Mouse (Mus musculus) heart, postnatal 4 days (tissue): ENCODE results near the gene Olfr1417. TPM values are rescaled to one million over a fixed set of nuclear protein-coding genes. Genes with fewer than 3 reads are reported as not detected.
"Not testable (repeated sequence)": the region's sequence is repeated elsewhere in the genome, so short reads cannot be mapped to it uniquely, and the experiment has no call there.

Experiments
- DNase-seq: peaks from one replicate; pipeline ENCODE4 v3.0.0; 2021
- total RNA-seq, 2 experiments: library from RNA; stranded (reverse); gene quantifications; 2 replicates each; pipeline ENCODE4 v1.2.3; 2021

Gene Olfr1417
- total RNA-seq = not detected

GRCm38 (mm10) chr19:11839119-11839518 lies at the start of gene Olfr1417:
Gene Olfr1417 (minus strand): TSS chr19:11839219.
- no peak for DNase-seq

GRCm38 (mm10) chr19:11886265-11886664 lies 47.2 kb upstream of the Olfr1417 start, which contains the start of gene Olfr1420:
Gene Olfr1420 (plus strand): TSS chr19:11886565.
- no peak for DNase-seq

- not testable (repeated sequence) for DNase-seq
Measured at GRCm38 (mm10) chr19:11878404-11878803, 39.4 kb upstream of the Olfr1417 start.

GRCm38 (mm10) chr19:11875006-11875405 lies 36.0 kb upstream of the Olfr1417 start, which contains the start of gene Olfr1419:
Gene Olfr1419 (minus strand): TSS chr19:11875106.
- no peak for DNase-seq

- DNase-seq = no peak
Measured at GRCm38 (mm10) chr19:11867837-11868236, 28.8 kb upstream of the Olfr1417 start.

GRCm38 (mm10) chr19:11860966-11861365 lies 21.9 kb upstream of the Olfr1417 start, which contains the start of gene Olfr1418:
Gene Olfr1418 (minus strand): TSS chr19:11861066.
- DNase-seq = no peak

GRCm38 (mm10) chr19:11856506-11856905 lies 17.5 kb upstream of the Olfr1417 start:
- no peak for DNase-seq

GRCm38 (mm10) chr19:11854821-11855220 lies 15.8 kb upstream of the Olfr1417 start:
- DNase-seq = no peak

- no peak for DNase-seq
Measured at GRCm38 (mm10) chr19:11852652-11853051, 13.6 kb upstream of the Olfr1417 start.

GRCm38 (mm10) chr19:11846333-11846732 lies 7.3 kb upstream of the Olfr1417 start:
- DNase-seq = no peak

GRCm38 (mm10) chr19:11823346-11824065 lies 15.5 kb downstream of the Olfr1417 start:
- no peak for DNase-seq

- no peak for DNase-seq
Measured at GRCm38 (mm10) chr19:11820211-11820610, 18.8 kb downstream of the Olfr1417 start.

- peak; percentile 91 for DNase-seq
Measured at GRCm38 (mm10) chr19:11819800-11820199, 19.2 kb downstream of the Olfr1417 start.

GRCm38 (mm10) chr19:11819143-11819700 lies 19.8 kb downstream of the Olfr1417 start, which contains the start of gene Stx3:
Gene Stx3 (minus strand): TSS chr19:11819403.
- no peak for DNase-seq

- DNase-seq = peak; percentile 58
Measured at GRCm38 (mm10) chr19:11818199-11819142, 20.5 kb downstream of the Olfr1417 start.

GRCm38 (mm10) chr19:11817586-11817985 lies 21.4 kb downstream of the Olfr1417 start:
- DNase-seq = no peak

- no peak for DNase-seq
Measured at GRCm38 (mm10) chr19:11816706-11817105, 22.3 kb downstream of the Olfr1417 start.

GRCm38 (mm10) chr19:11814742-11815333 lies 24.2 kb downstream of the Olfr1417 start:
- no peak for DNase-seq

- peak; percentile 36 for DNase-seq
Measured at GRCm38 (mm10) chr19:11813649-11814048, 25.4 kb downstream of the Olfr1417 start.

- no peak for DNase-seq
Measured at GRCm38 (mm10) chr19:11813136-11813535, 25.9 kb downstream of the Olfr1417 start.

GRCm38 (mm10) chr19:11811688-11812365 lies 27.2 kb downstream of the Olfr1417 start:
- peak; percentile 12 for DNase-seq

- DNase-seq = peak; percentile 15
Measured at GRCm38 (mm10) chr19:11810856-11811255, 28.2 kb downstream of the Olfr1417 start.
